Mouse (Mus musculus): Measurements from ENCODE around the gene Afg3l1. TPM values are rescaled to one million over a fixed set of nuclear protein-coding genes. Genes with fewer than 3 reads are reported as not detected.
A peak's percentile ranks its signal among the peaks of the same experiment; 100 is the strongest.
"Not testable (repeated sequence)": the region's sequence is repeated elsewhere in the genome, so short reads cannot be mapped to it uniquely, and the experiment has no call there.

Gene Afg3l1
- polyA plus RNA-seq, 1 experiment, result 20.4 TPM

- Histone ChIP-seq H3K4me1 (ENCODE audit: control insufficient read depth, insufficient read depth, low read length) (no peaks in the 10 kb centered on the region), H3K4me3 (ENCODE audit: insufficient read depth, low read length) (no peak overlapping the region), H3K27ac (ENCODE audit: insufficient read depth, low read length) (no peak overlapping the region)
- TF ChIP-seq CTCF (IDR thresholded peaks at IDR 0.05; ENCODE audit: extremely low read depth, insufficient read depth, low read length) (no peak), POLR2A (IDR thresholded peaks at IDR 0.05; ENCODE audit: extremely low read depth, insufficient read depth, low read length) (no peak)
These were observed 28.0 kb downstream of the Afg3l1 start for GRCm38 (mm10) chr8:123505695-123506094.

GRCm38 (mm10) chr8:123507153-123507552, 29.4 kb downstream of the Afg3l1 start:
- Histone ChIP-seq H3K4me3 (ENCODE audit: insufficient read depth, low read length) (no peak overlapping the region), H3K27ac (ENCODE audit: insufficient read depth, low read length) (no peak overlapping the region), H3K4me1 (ENCODE audit: control insufficient read depth, insufficient read depth, low read length) (no peaks in the 10 kb centered on the region)
- TF ChIP-seq POLR2A (IDR thresholded peaks at IDR 0.05; ENCODE audit: extremely low read depth, insufficient read depth, low read length), result no peak

GRCm38 (mm10) chr8:123510819-123511218, 33.1 kb downstream of the Afg3l1 start:
- no peak overlapping the region for H3K27ac ChIP-seq (ENCODE audit: insufficient read depth, low read length)
- TF ChIP-seq CTCF (IDR thresholded peaks at IDR 0.05; ENCODE audit: extremely low read depth, insufficient read depth, low read length) (no peak), POLR2A (IDR thresholded peaks at IDR 0.05; ENCODE audit: extremely low read depth, insufficient read depth, low read length) (no peak)

GRCm38 (mm10) chr8:123514136-123514535, 36.4 kb downstream of the Afg3l1 start:
- TF ChIP-seq POLR2A (IDR thresholded peaks at IDR 0.05; ENCODE audit: extremely low read depth, insufficient read depth, low read length) (no peak), CTCF (IDR thresholded peaks at IDR 0.05; ENCODE audit: extremely low read depth, insufficient read depth, low read length) (no peak)
- no peak overlapping the region for H3K27ac ChIP-seq (ENCODE audit: insufficient read depth, low read length)

More at GRCm38 (mm10) chr8:123510819-123511218, 33.1 kb downstream of the Afg3l1 start:
- Histone ChIP-seq H3K4me1 (ENCODE audit: control insufficient read depth, insufficient read depth, low read length) (no peaks in the 10 kb centered on the region), H3K4me3 (ENCODE audit: insufficient read depth, low read length) (no peak overlapping the region)

GRCm38 (mm10) chr8:123514781-123515539, 37.3 kb downstream of the Afg3l1 start, which contains the start of gene Dbndd1:
Gene Dbndd1, minus strand, starts transcription at chr8:123515463.
- H3K4me1 ChIP-seq (ENCODE audit: control insufficient read depth, insufficient read depth, low read length), result peaks cover 4% of the 10 kb centered on the region
- H3K4me3 ChIP-seq (ENCODE audit: insufficient read depth, low read length), result peak within 1 kb of the TSS; percentile 81
- TF ChIP-seq CTCF (IDR thresholded peaks at IDR 0.05; ENCODE audit: extremely low read depth, insufficient read depth, low read length), result no peak
- no peak for TF ChIP-seq POLR2A (IDR thresholded peaks at IDR 0.05; ENCODE audit: extremely low read depth, insufficient read depth, low read length)
- peak within 1 kb of the TSS; percentile 19; the same call in 1 of the 2 replicates for H3K27ac ChIP-seq (ENCODE audit: insufficient read depth, low read length)

More at GRCm38 (mm10) chr8:123514136-123514535, 36.4 kb downstream of the Afg3l1 start:
- H3K4me3 ChIP-seq (ENCODE audit: insufficient read depth, low read length), result peak overlapping the region; percentile 81
- no peaks in the 10 kb centered on the region for H3K4me1 ChIP-seq (ENCODE audit: control insufficient read depth, insufficient read depth, low read length)

- H3K4me1 ChIP-seq (ENCODE audit: control insufficient read depth, insufficient read depth, low read length), result peaks cover 4% of the 10 kb centered on the region
- peak overlapping the region; percentile 81 for H3K4me3 ChIP-seq (ENCODE audit: insufficient read depth, low read length)
- no peak for TF ChIP-seq POLR2A (IDR thresholded peaks at IDR 0.05; ENCODE audit: extremely low read depth, insufficient read depth, low read length)
- no peak for TF ChIP-seq CTCF (IDR thresholded peaks at IDR 0.05; ENCODE audit: extremely low read depth, insufficient read depth, low read length)
- no peak overlapping the region for H3K27ac ChIP-seq (ENCODE audit: insufficient read depth, low read length)
These were observed 37.8 kb downstream of the Afg3l1 start for GRCm38 (mm10) chr8:123515540-123515897.

GRCm38 (mm10) chr8:123516596-123516995, 38.9 kb downstream of the Afg3l1 start:
- Histone ChIP-seq H3K27ac (ENCODE audit: insufficient read depth, low read length) (no peak overlapping the region), H3K4me1 (ENCODE audit: control insufficient read depth, insufficient read depth, low read length) (peaks cover 4% of the 10 kb centered on the region), H3K4me3 (ENCODE audit: insufficient read depth, low read length) (no peak overlapping the region)
- TF ChIP-seq CTCF (IDR thresholded peaks at IDR 0.05; ENCODE audit: extremely low read depth, insufficient read depth, low read length) (no peak), POLR2A (IDR thresholded peaks at IDR 0.05; ENCODE audit: extremely low read depth, insufficient read depth, low read length) (no peak)

GRCm38 (mm10) chr8:123518172-123518571, 40.5 kb downstream of the Afg3l1 start:
- Histone ChIP-seq H3K27ac (ENCODE audit: insufficient read depth, low read length) (no peak overlapping the region), H3K4me3 (ENCODE audit: insufficient read depth, low read length) (no peak overlapping the region; the same call in 1 of the 2 replicates), H3K4me1 (ENCODE audit: control insufficient read depth, insufficient read depth, low read length) (peaks cover 4% of the 10 kb centered on the region)
- no peak for TF ChIP-seq POLR2A (IDR thresholded peaks at IDR 0.05; ENCODE audit: extremely low read depth, insufficient read depth, low read length)
- no peak for TF ChIP-seq CTCF (IDR thresholded peaks at IDR 0.05; ENCODE audit: extremely low read depth, insufficient read depth, low read length)

GRCm38 (mm10) chr8:123518667-123519066, 41.0 kb downstream of the Afg3l1 start, which contains the start of gene Gas8:
Gene Gas8, plus strand, starts transcription at chr8:123518834.
- TF ChIP-seq CTCF (IDR thresholded peaks at IDR 0.05; ENCODE audit: extremely low read depth, insufficient read depth, low read length), result peak; percentile 28; the same call in 1 of the 2 replicates
- TF ChIP-seq POLR2A (IDR thresholded peaks at IDR 0.05; ENCODE audit: extremely low read depth, insufficient read depth, low read length), result peak; percentile 89
- peak within 1 kb of the TSS; percentile 82 for H3K4me3 ChIP-seq (ENCODE audit: insufficient read depth, low read length)
- H3K27ac ChIP-seq (ENCODE audit: insufficient read depth, low read length), result no peak within 1 kb of the TSS
- peaks cover 4% of the 10 kb centered on the region for H3K4me1 ChIP-seq (ENCODE audit: control insufficient read depth, insufficient read depth, low read length)

GRCm38 (mm10) chr8:123520048-123520447, 42.3 kb downstream of the Afg3l1 start:
- H3K27ac ChIP-seq (ENCODE audit: insufficient read depth, low read length); H3K4me3 ChIP-seq (ENCODE audit: insufficient read depth, low read length); H3K4me1 ChIP-seq (ENCODE audit: control insufficient read depth, insufficient read depth, low read length): not testable (repeated sequence)
